Mouse (Mus musculus) left cerebral cortex, postnatal 25 days (tissue): ENCODE data around the gene Top3a. TPM values are rescaled to one million over a fixed set of nuclear protein-coding genes. Genes with fewer than 3 reads are reported as not detected.
"Not testable (repeated sequence)": the region's sequence is repeated elsewhere in the genome, so short reads cannot be mapped to it uniquely, and the experiment has no call there.

ENCODE experiments used
- DNase-seq, 2 experiments: peaks; one replicate each; pipeline ENCODE4 v3.0.0; 2022; ENCODE audit warnings: low spot score in 2 of 2, mixed read lengths in 1 of 2
- intact Hi-C: fragments of 180-260 bp; cut with DNase I; formaldehyde crosslinking; loops from one replicate; pipeline ENCODE4 v1.15.1; 2025
- total RNA-seq, 2 experiments: library from RNA; stranded (reverse); gene quantifications; 2 replicates each; pipeline ENCODE4 v1.2.3; 2021

The Top3a gene
- total RNA-seq, result 1 to 10 TPM; 4.2 to 5.1 TPM

GRCm38 (mm10) chr11:60776829-60777740 is at the start of gene Top3a, which contains the start of gene Smcr8:
Top3a (minus strand) TSS chr11:60777365.
Smcr8 (plus strand) TSS chr11:60777524.
- intact Hi-C loops, result loop anchor here (1.0 to 5.0 kb wide), 4 partner anchors 50 to 100 kb away; partner anchors contain the start of genes Dhrs7b, Flii, Llgl1 and Tmem11
- peak; percentile 90 to 94 for DNase-seq

DNA sequence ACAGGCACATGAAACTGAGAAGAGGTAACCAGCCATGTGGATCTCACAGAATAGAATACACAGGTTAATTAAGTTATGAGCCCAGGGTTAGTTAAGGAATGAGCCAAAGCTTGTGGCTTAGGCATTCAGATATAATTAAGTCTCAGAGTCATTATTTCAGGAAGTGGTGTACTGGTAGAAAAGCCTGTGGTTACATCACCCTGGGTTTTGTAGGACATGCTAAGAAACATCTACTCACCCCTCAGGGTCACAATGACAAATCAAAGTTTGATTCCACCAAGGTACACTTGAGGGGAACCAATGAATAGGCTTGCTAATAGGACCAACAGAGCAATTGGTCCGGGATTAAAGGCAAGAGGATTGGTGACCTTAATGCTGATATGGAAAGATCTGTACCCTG is 49.5 kb upstream of the Top3a start:
- intact Hi-C loops, result no loop called here
- no peak for DNase-seq

DNA sequence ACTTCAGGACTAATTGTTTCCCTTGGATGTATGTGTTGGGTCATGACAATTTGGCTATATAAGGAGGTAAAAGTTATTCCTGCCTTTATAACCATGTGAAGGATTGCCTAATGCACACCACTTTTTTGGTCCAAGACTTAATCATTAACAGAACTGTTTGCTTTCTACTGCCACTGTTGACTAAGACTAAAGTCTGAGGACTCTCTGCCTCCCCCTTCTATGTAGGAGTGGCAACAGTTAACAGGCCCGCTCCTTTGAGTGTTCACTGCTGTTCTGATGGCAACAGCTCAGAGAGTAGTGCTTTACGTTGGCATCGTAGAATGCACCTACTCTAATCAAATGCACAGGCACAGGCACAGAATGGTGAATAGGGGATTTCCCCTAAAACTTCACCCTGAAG is 48.0 kb upstream of the Top3a start:
- DNase-seq, result no peak
- intact Hi-C loops, result no loop called here

DNA sequence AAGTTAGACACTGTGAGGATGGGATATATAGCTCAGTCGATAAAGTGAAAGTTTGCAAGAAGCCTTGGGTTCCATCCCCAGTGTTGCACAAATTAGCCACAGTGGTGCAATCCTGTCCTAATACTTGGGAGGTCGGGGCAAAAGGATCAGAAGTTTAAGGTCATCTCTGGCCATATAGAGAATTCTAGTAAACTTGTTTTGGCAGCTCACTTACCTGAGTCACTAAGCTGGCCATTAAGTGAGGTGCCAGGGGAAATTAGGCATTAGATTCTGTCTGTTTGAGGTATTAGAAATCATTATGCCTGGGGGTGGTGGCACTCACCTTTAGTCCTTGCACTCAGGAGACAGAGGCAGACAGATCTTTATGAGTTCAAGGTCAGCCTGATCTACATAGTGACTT is 46.6 kb upstream of the Top3a start:
- no peak for DNase-seq
- intact Hi-C loops, result no loop called here

GRCm38 (mm10) chr11:60816398-60816797 is 39.2 kb upstream of the Top3a start:
- no peak for DNase-seq
- intact Hi-C loops, result no loop called here

DNA sequence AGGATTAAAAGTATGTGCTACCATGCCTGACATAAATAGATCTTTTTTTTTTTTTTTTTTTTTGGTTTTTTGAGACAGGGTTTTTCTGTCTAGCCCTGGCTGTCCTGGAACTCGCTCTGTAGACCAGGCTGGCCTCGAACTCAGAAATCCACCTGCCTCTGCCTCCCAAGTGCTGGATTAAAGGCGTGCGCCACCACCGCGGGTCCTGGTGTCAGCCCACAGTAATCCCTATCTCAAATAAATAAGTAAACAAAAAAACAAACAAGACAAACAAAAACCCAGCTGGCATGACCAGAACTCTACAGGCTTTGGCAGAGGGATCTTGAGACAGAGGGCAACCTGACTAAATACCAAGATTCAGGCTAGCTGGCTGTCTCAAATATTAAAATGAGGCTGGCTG is 34.5 kb upstream of the Top3a start, which contains the start of gene Shmt1:
Shmt1 (minus strand) TSS at position 101 of the 400 bp plus-strand sequence.
- DNase-seq, intact Hi-C loops: not testable (repeated sequence)

- intact Hi-C loops, result no loop called here
- peak; percentile 87 to 91 for DNase-seq
Observed at GRCm38 (mm10) chr11:60811054-60811460, 33.9 kb upstream of the Top3a start.

DNA sequence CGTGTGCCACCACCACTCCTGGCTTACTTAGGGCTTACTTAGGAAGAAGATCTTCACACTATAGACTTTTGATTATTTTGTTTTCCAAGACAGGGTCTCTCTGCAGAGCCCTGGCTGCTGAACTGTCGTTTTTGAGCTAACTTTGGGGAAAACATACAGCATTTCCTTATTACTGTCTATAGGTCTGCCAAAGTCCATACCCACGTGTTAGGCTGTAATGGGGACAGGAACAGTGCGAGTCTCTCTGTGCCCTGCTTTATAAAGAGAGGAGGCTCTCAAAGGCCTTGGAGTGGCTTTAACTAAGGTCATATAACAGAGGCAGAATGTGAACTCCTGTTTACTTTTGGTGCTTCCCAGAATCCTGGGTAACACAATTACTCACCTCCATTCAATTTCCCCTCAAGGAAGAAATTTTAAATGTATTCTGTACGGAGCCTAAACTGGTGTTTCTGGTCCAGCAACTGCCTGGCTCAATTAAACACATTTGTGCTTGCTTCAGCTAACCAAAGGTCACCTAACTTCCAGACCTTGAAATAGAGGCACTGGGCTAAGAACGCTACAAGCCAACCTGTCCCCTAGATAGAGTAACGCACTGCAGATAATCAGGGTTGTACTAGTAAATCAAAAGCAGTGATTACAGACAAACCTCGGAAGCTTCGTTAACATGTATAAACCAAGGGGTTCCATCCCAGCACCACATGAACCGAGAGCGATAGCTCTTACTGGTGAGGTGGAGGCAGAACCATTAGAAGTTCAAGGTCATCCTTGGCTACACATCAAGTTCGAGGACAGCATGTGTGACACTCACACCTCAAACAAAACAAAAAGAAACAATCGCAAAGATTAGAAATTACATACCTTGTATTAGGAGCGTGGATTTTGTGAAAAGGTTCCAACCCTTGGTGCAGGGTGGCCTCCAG is 33.1 kb upstream of the Top3a start:
- DNase-seq, result no peak

DNA sequence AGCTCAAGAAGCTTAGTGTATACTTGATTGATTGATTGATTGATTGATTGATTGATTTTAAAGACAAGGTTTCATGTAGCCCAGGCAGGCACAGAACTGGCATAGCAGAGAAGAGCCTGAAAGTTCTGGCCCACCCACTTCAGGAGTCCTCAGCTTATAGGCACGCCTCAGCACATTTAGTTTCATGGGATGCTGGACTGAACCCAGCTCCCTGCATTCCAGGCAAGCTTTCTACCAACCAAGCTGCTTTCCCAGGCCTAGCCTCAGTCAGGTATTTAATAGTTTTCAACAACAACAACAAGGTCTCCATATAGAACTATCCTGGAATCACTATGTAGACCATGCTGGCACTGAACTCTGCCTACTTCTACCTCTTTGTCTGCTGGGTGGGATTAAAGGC is 32.4 kb upstream of the Top3a start:
- DNase-seq, result no peak

More for the DNA sequence above, 33.1 kb upstream of the Top3a start:
- intact Hi-C loops, result no loop called here

DNA sequence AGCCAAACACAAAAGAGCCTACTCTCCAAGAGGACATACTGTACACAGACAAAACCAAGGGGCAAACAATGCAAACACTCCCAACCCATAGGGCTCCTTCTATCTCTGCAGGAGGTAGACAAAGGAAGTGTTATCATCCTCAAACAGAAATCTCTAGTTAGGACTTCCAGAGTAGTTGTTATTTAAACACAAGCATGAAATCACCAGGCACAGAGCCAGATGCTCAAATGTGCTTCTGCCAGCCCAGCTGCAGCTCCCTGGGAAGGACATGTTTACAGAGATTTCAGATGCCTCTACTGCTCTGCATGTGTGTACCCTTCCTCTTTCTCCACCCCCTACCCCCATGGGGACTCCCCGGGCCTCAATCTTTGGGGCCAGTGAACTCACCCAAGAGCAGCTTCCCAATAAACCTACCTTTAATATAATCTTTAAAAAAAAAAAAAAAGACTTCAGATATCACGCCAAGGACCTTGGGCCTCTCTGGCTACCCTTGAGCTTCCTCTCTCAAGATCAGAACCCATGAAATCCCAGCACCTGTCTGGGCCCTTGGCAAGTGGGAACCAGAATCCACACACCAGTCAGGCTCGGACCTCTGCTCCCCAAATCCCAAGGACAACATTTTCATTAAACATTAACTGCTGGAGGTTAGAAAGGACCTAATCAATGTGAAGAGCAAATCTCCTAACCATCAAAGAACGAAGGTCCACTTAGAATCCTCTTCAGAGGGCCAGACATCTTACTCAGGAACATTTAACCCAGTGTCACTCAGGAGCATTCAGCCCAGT is 31.3 kb upstream of the Top3a start:
- intact Hi-C loops, result no loop called here

More for the DNA sequence above, 32.4 kb upstream of the Top3a start:
- intact Hi-C loops, result no loop called here

GRCm38 (mm10) chr11:60800892-60801291 is 23.7 kb upstream of the Top3a start:
- no peak for DNase-seq
- intact Hi-C loops, result no loop called here

More for the DNA sequence above, 31.3 kb upstream of the Top3a start:
- DNase-seq, result peak; percentile 30 to 55

DNA sequence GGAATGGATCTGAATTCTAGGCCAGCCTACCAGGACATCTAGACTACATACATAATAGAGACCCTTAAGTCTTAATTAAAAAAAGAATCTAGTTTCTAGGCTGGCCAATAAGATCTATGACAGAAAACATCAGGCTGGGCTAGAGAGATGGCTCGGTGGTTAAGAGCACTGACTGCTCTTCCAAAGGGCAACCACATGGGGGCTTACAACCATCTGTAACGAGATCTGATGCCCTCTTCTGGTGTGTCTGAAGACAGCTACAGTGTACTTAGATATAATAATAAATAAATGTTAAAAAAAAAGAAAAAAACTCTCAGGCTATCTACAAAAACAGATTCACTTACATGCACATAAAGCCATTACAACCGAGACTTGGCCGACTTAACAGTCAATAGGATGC is 22.8 kb upstream of the Top3a start:
- intact Hi-C loops, result no loop called here
- DNase-seq, result no peak

- intact Hi-C loops, result no loop called here
- peak in 1 of 2 experiments; percentile 12 for DNase-seq
Observed at GRCm38 (mm10) chr11:60796342-60796741, 19.2 kb upstream of the Top3a start.

- intact Hi-C loops, result no loop called here
- no peak for DNase-seq
Observed at GRCm38 (mm10) chr11:60790472-60790871, 13.3 kb upstream of the Top3a start.

- intact Hi-C loops, result no loop called here
- DNase-seq, result no peak
Observed at GRCm38 (mm10) chr11:60787595-60787994, 10.4 kb upstream of the Top3a start.

DNA sequence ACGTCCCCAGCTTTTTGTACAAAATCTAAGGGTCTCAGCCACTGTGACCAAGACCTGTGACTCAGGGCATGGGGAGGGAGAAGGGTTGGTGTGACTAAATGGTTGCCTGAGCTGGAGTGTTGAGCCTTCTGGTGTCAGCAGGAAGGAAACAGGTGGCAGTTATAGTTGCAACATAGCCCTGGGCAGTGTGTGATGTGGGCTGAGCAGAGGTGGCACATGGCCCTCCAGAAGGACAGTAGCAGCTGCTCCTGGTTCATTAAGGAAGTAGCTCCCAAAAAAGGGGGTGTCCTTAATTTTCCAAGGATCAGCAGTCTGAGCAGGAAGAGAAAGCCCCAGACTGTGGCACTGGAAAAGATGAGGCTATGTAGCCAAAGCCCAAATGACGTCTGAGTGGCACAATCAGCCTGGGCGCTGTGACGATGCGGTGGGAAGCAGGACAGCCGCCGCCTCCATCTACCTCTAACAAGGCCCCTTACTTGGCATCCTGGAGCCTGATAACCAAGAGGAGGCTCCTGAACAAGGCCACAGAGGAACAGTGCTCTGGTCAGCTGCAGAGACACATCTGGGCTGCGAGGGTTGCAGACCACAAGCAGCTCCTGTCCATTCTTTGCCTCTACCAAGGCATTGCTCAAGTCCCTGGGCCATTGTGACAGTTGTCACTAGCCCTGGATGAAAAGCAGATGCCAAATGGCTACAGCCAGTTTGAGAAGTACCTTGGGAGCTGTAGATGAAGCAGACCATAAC is 7.2 kb upstream of the Top3a start:
- intact Hi-C loops, result no loop called here
- DNase-seq, result no peak

- no peak for DNase-seq
- intact Hi-C loops, result loop anchor here (5.0 kb wide), 1 partner anchor 98 kb away; the partner anchor contains the start of gene Tmem11
Observed at GRCm38 (mm10) chr11:60779673-60780189, 2.6 kb upstream of the Top3a start.

DNA sequence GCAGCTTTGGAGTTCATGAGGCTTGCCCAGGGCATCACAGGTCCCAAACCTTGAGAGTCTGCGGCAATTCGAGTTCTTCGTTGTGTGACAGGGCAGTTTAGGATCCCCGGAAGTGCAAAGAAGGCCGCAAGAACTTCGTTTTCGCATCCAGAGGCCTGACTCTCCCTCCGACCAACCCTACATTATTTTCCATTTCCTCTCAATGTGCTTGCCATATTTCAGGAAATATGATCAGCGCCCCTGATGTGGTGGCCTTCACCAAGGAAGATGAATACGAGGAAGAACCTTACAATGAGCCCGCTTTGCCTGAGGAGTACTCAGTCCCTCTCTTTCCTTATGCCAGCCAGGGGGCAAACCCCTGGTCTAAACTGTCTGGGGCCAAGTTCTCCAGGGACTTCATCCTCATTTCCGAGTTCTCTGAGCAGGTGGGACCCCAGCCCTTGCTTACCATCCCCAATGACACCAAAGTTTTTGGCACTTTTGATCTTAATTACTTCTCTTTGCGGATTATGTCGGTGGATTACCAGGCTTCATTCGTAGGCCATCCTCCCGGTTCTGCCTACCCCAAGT is 721 bp upstream of the Top3a start:
- intact Hi-C loops, result loop anchor here (1.0 to 5.0 kb wide), 4 partner anchors 51 to 99 kb away; partner anchors contain the start of genes Dhrs7b, Flii, Llgl1 and Tmem11
- DNase-seq, result no peak
